ENCODE assay signal across 12 mouse cellular contexts in genomic region chr11:33962688-33963407, GRCm38 (mm10). TPM values are rescaled to one million over a fixed set of nuclear protein-coding genes. Genes with fewer than 3 reads are reported as not detected.
DNase-seq lines count a peak whose midpoint lies in the region; ATAC-seq and TF ChIP-seq lines count a peak whose summit lies in the region.
"Had no signal": no experiment of that assay in that cellular context is flagged by ENCODE, and none has a peak within 500 bp of the region (broad histone marks: within the 10 kb centered on the region; RNA-seq: fewer than 3 reads in every experiment).

Gene Kcnmb1 (plus strand): TSS chr11:33963013.

- H3K27me3 ChIP-seq in embryonic facial prominence, embryonic 14.5 days (replicated peaks; ENCODE audit: control insufficient read depth, insufficient read depth, low read length) = no peaks in the 10 kb centered on the region
- H3K27me3 ChIP-seq: liver, embryonic 13.5 days had no signal

- no peak for ATAC-seq in embryonic facial prominence, embryonic 14.5 days (ENCODE audit: low read depth)
- no peak for ATAC-seq in erythroblast, adult 5-6 weeks (replicated peaks; ENCODE audit: low FRiP score, poor library complexity, severe bottlenecking)

- H3K27ac ChIP-seq in gastrocnemius, adult 2 months = peak within 1 kb of the TSS; percentile 31; the same call in 1 of the 2 replicates
- no peak within 1 kb of the TSS for H3K27ac ChIP-seq in embryonic facial prominence, embryonic 14.5 days (replicated peaks; ENCODE audit: low read depth, low read length)
- no peak within 1 kb of the TSS for H3K27ac ChIP-seq in left cerebral cortex, adult 2 months
- H3K27ac ChIP-seq: liver, embryonic 13.5 days had no signal

- H3K9ac ChIP-seq in embryonic facial prominence, embryonic 14.5 days (ENCODE audit: low read depth, low read length) = no peak within 1 kb of the TSS
- H3K9ac ChIP-seq: liver, embryonic 13.5 days had no signal

- no peaks in the 10 kb centered on the region for H3K4me1 ChIP-seq in embryonic facial prominence, embryonic 14.5 days (ENCODE audit: control insufficient read depth, insufficient read depth, low read length)
- H3K4me1 ChIP-seq: liver, embryonic 13.5 days had no signal

- no peaks in the 10 kb centered on the region for H3K36me3 ChIP-seq in embryonic facial prominence, embryonic 14.5 days (ENCODE audit: control insufficient read depth, insufficient read depth, low read length)
- H3K36me3 ChIP-seq: liver, embryonic 13.5 days had no signal

- no peak for TF ChIP-seq CTCF in gastrocnemius, adult 2 months (IDR thresholded peaks at IDR 0.05)
- TF ChIP-seq CTCF in left cerebral cortex, adult 2 months (IDR thresholded peaks at IDR 0.05) = no peak

- no peak within 1 kb of the TSS for H3K4me2 ChIP-seq in embryonic facial prominence, embryonic 14.5 days (ENCODE audit: low read depth, low read length)
- H3K4me2 ChIP-seq: liver, embryonic 13.5 days had no signal

- WGBS in embryonic facial prominence, embryonic 14.5 days = 33% methylated on average over 6 of the region's 6 CpGs

- H3K4me3 ChIP-seq in gastrocnemius, adult 2 months = no peak within 1 kb of the TSS
- no peak within 1 kb of the TSS for H3K4me3 ChIP-seq in embryonic facial prominence, embryonic 14.5 days (ENCODE audit: low read depth, low read length)
- no peak within 1 kb of the TSS for H3K4me3 ChIP-seq in left cerebral cortex, adult 2 months
- H3K4me3 ChIP-seq: liver, embryonic 13.5 days had no signal

- no peaks in the 10 kb centered on the region for H3K9me3 ChIP-seq in embryonic facial prominence, embryonic 14.5 days (ENCODE audit: control insufficient read depth, low read length)
- H3K9me3 ChIP-seq: liver, embryonic 13.5 days had no signal

- intact Hi-C loops in gastrocnemius, adult 2 months (cut with DNase I) = no loop called here
- intact Hi-C loops in left cerebral cortex, adult 2 months (cut with DNase I) = no loop called here

- no peak for DNase-seq in gastrocnemius, adult 2 months
- no peak for DNase-seq in gastrocnemius, adult 8-10 months (ENCODE audit: low spot score in 2 of 2)
- peak; percentile 43 for DNase-seq in embryonic facial prominence, embryonic 14.5 days (ENCODE audit: low spot score)
- DNase-seq in kidney, adult 11 months = peak; percentile 12
- DNase-seq in lung, postnatal 14 days = peak; percentile 19
- no peak for DNase-seq in left cerebral cortex, adult 2 months (ENCODE audit: extremely low spot score in 1 of 2, low spot score in 2 of 2)
- DNase-seq in cerebellum, adult 11-12 months = no peak
- DNase-seq: liver, embryonic 13.5 days; thymus, postnatal 36 days had no signal

RNA-seq across cellular contexts. Expression of gene Kcnmb1, which starts in this region (rescaled TPM):
- under 1 TPM; 0.17 to 0.23 TPM for total RNA-seq in gastrocnemius, adult 2 months (2021)
- under 1 TPM; 0.12 to 0.31 (median 0.15) TPM for total RNA-seq in gastrocnemius, adult 8-10 months (2022)
- 0.09 and 0.22 TPM in 2 replicates for polyA plus RNA-seq in embryonic facial prominence, embryonic 14.5 days (2014; fragmentation: Nextera tagmentation; extraction: Ambion mirVana)
- total RNA-seq in left cerebral cortex, adult 2 months (2021) = under 1 TPM; 0.07 to 0.25 TPM
- not detected in 2 replicates for total RNA-seq in erythroblast, adult 5-6 weeks (2015; ENCODE audit: low replicate concordance)
- total RNA-seq in erythroblast, adult 5-6 weeks (2017; ENCODE audit: low replicate concordance) = not detected in 2 replicates
- total RNA-seq: common myeloid progenitor, adult 5-6 weeks; neutrophil, adult 5-6 weeks had no signal

Comparison
In these comparisons a context has a peak if more than half of its experiments do, and no peak if none do; other contexts are left out.
1. Peak in DNase-seq in embryonic facial prominence, embryonic 14.5 days; RNA of the gene not detected or under 1 TPM.
2. DNase-seq: peak in kidney, adult 11 months (single experiment) and lung, postnatal 14 days (single experiment); none in gastrocnemius, adult 2 months (single experiment), gastrocnemius, adult 8-10 months (0 of 2), left cerebral cortex, adult 2 months (0 of 2) and cerebellum, adult 11-12 months (single experiment).